In genomic region chr7:132810368-132810767, GRCm38 (mm10) we compare ENCODE assay signal across 7 mouse cellular contexts. TPM values are rescaled to one million over a fixed set of nuclear protein-coding genes. Genes with fewer than 3 reads are reported as not detected.
DNase-seq lines count a peak whose midpoint lies in the region; ATAC-seq and TF ChIP-seq lines count a peak whose summit lies in the region.

No protein-coding gene starts in this region.

- peak; percentile 6 for ATAC-seq in activated CD4-positive, CD25-positive, alpha-beta regulatory T cell, adult 4 months
- ATAC-seq in forebrain, embryonic 16.5 days: peak; percentile 34

- 12% methylated on average over 6 of the region's 6 CpGs for WGBS in forebrain, embryonic 16.5 days
- 14% methylated on average over 6 of the region's 6 CpGs for WGBS in hindbrain, embryonic 10.5 days

- H3K27me3 ChIP-seq in forebrain, embryonic 16.5 days (replicated peaks; ENCODE audit: control insufficient read depth, insufficient read depth, low read length): no peaks in the 10 kb centered on the region
- H3K27me3 ChIP-seq in hindbrain, embryonic 10.5 days (ENCODE audit: insufficient read depth, poor library complexity, severe bottlenecking): no peaks in the 10 kb centered on the region

- H3K36me3 ChIP-seq in forebrain, embryonic 16.5 days (ENCODE audit: control insufficient read depth, insufficient read depth): no peaks in the 10 kb centered on the region
- no peaks in the 10 kb centered on the region for H3K36me3 ChIP-seq in hindbrain, embryonic 10.5 days

- peak overlapping the region; percentile 29 for H3K4me2 ChIP-seq in forebrain, embryonic 16.5 days (ENCODE audit: low read length)

- H3K27ac ChIP-seq in forebrain, embryonic 16.5 days (ENCODE audit: low read length): peak overlapping the region; percentile 71
- H3K27ac ChIP-seq in hindbrain, embryonic 10.5 days: peak overlapping the region; percentile 85
- peak overlapping the region; percentile 90 for H3K27ac ChIP-seq in left cerebral cortex, adult 2 months

- TF ChIP-seq POLR2A in brain, embryonic 14.5 days (IDR thresholded peaks at IDR 0.05; ENCODE audit: borderline replicate concordance, extremely low read depth, insufficient read depth, insufficient read length, poor library complexity, severe bottlenecking): no peak

- H3K9ac ChIP-seq in forebrain, embryonic 16.5 days (replicated peaks; ENCODE audit: low read depth, low read length): peak overlapping the region; percentile 24; the same call in 1 of the 2 replicates

- peaks cover 74% of the 10 kb centered on the region for H3K4me1 ChIP-seq in forebrain, embryonic 16.5 days (replicated peaks; ENCODE audit: control insufficient read depth, insufficient read depth, low read length)
- peaks cover 91% of the 10 kb centered on the region for H3K4me1 ChIP-seq in hindbrain, embryonic 10.5 days (replicated peaks)

- TF ChIP-seq CTCF in brain, embryonic 14.5 days (IDR thresholded peaks at IDR 0.05; ENCODE audit: borderline replicate concordance, extremely low read depth, insufficient read depth, insufficient read length): no peak
- no peak for TF ChIP-seq CTCF in left cerebral cortex, adult 2 months (IDR thresholded peaks at IDR 0.05)

- DNase-seq in brain, embryonic 14.5 days (ENCODE audit: low read depth): peak; percentile 83
- no peak for DNase-seq in hindbrain, embryonic 10.5 days (ENCODE audit: low spot score)
- DNase-seq in left cerebral cortex, adult 2 months (ENCODE audit: extremely low spot score in 1 of 2, low spot score in 2 of 2): peak; percentile 58 to 60
- DNase-seq in lung, postnatal 36 days: peak; percentile 66
- DNase-seq in thymus, postnatal 0 days (ENCODE audit: low spot score): peak; percentile 38

- intact Hi-C loops in left cerebral cortex, adult 2 months (cut with DNase I): loop anchor here (2.0 to 5.0 kb wide), 4 partner anchors 42 to 312 kb away; partner anchors contain the start of genes Ctbp2, Eef1akmt2, Fgfr2 and Oat

- H3K9me3 ChIP-seq in forebrain, embryonic 16.5 days (ENCODE audit: control insufficient read depth, low read length): no peaks in the 10 kb centered on the region
- H3K9me3 ChIP-seq in hindbrain, embryonic 10.5 days: no peaks in the 10 kb centered on the region

- H3K4me3 ChIP-seq in forebrain, embryonic 16.5 days (replicated peaks; ENCODE audit: low read length): no peak overlapping the region
- peak overlapping the region; percentile 26; the same call in 1 of the 2 replicates for H3K4me3 ChIP-seq in hindbrain, embryonic 10.5 days
- H3K4me3 ChIP-seq in left cerebral cortex, adult 2 months: peak overlapping the region; percentile 88

RNA-seq across cellular contexts. Expression of gene Fam53b, which starts 3.3 kb away (rescaled TPM):
- polyA plus RNA-seq in activated CD4-positive, CD25-positive, alpha-beta regulatory T cell, adult 4 months (2017; shearing (Covaris generic)): 10 to 100 TPM; 78.0 to 82.5 TPM
- 14.8 and 16.1 TPM in 2 replicates for polyA plus RNA-seq in brain, embryonic 14.5 days (2012; rRNA removed)
- 27.3 and 29.2 TPM in 2 replicates for polyA plus RNA-seq in forebrain, embryonic 16.5 days (2015; fragmentation: Nextera tagmentation; extraction: Ambion mirVana)
- 25.5 and 27.7 TPM in 2 replicates for polyA plus RNA-seq in hindbrain, embryonic 10.5 days (2016; fragmentation: Nextera tagmentation; extraction: Ambion mirVana)
- 10 to 100 TPM; 57.1 to 75.2 TPM for total RNA-seq in left cerebral cortex, adult 2 months (2021)
- polyA plus RNA-seq in thymus, postnatal 0 days (2015; fragmentation: Nextera tagmentation; extraction: Ambion mirVana): 30.5 and 37.7 TPM in 2 replicates

RNA-seq across cellular contexts. Expression of gene Eef1akmt2, which starts 42.1 kb away (rescaled TPM):
- 10 to 100 TPM; 59.5 to 60.2 TPM for polyA plus RNA-seq in activated CD4-positive, CD25-positive, alpha-beta regulatory T cell, adult 4 months (2017; shearing (Covaris generic))
- 54.4 and 61.7 TPM in 2 replicates for polyA plus RNA-seq in brain, embryonic 14.5 days (2012; rRNA removed)
- 97.0 and 101 TPM in 2 replicates for polyA plus RNA-seq in forebrain, embryonic 16.5 days (2015; fragmentation: Nextera tagmentation; extraction: Ambion mirVana)
- 76.6 and 80.1 TPM in 2 replicates for polyA plus RNA-seq in hindbrain, embryonic 10.5 days (2016; fragmentation: Nextera tagmentation; extraction: Ambion mirVana)
- total RNA-seq in left cerebral cortex, adult 2 months (2021): 10 to 100 TPM; 33.2 to 33.8 TPM
- 74.9 and 77.4 TPM in 2 replicates for polyA plus RNA-seq in thymus, postnatal 0 days (2015; fragmentation: Nextera tagmentation; extraction: Ambion mirVana)

RNA-seq across cellular contexts. Expression of gene Abraxas2, which starts 48.7 kb away (rescaled TPM):
- 10 to 100 TPM; 29.6 to 36.5 TPM for polyA plus RNA-seq in activated CD4-positive, CD25-positive, alpha-beta regulatory T cell, adult 4 months (2017; shearing (Covaris generic))
- 23.0 and 26.6 TPM in 2 replicates for polyA plus RNA-seq in brain, embryonic 14.5 days (2012; rRNA removed)
- polyA plus RNA-seq in forebrain, embryonic 16.5 days (2015; fragmentation: Nextera tagmentation; extraction: Ambion mirVana): 38.1 and 43.5 TPM in 2 replicates
- 30.7 and 35.5 TPM in 2 replicates for polyA plus RNA-seq in hindbrain, embryonic 10.5 days (2016; fragmentation: Nextera tagmentation; extraction: Ambion mirVana)
- total RNA-seq in left cerebral cortex, adult 2 months (2021): 10 to 100 TPM; 26.6 to 27.6 TPM
- 29.7 and 34.6 TPM in 2 replicates for polyA plus RNA-seq in thymus, postnatal 0 days (2015; fragmentation: Nextera tagmentation; extraction: Ambion mirVana)
